Mouse (Mus musculus) myocyte (in vitro differentiated cells): ENCODE measurements at regions not wholly inside any gene's neighbourhood (a gene's known extent, or its start where the extent isn't known, plus 50 kb on each side); places are given as distances from the start of the nearest gene placed in this dataset.

Source experiments
- E2F4 ChIP-seq: IDR thresholded peaks from one replicate; pipeline ENCODE4 v1.6.1; 2011; ENCODE audit warnings: mild to moderate bottlenecking, control low read depth, moderate library complexity; ENCODE audit not compliant: insufficient read depth
- MAX ChIP-seq: IDR thresholded peaks from one replicate; pipeline ENCODE4 v1.6.1; 2011; ENCODE audit warnings: low read depth, mild to moderate bottlenecking, control low read depth
- MYOG ChIP-seq, 3 experiments: IDR thresholded peaks; one replicate each; pipeline ENCODE4 v1.6.1; 2011; ENCODE audit warnings: control low read depth in 2 of 3, low read depth in 2 of 3, mild to moderate bottlenecking in 2 of 3; ENCODE audit not compliant: insufficient read length in 2 of 3, control insufficient read depth in 1 of 3, insufficient read depth in 1 of 3
- POLR2A ChIP-seq: IDR thresholded peaks from one replicate; pipeline ENCODE4 v1.6.1; 2011; ENCODE audit warnings: low read depth, mild to moderate bottlenecking, control low read depth, moderate library complexity; ENCODE audit not compliant: insufficient read length
- POLR2AphosphoS2 ChIP-seq: IDR thresholded peaks from one replicate; pipeline ENCODE4 v1.6.1; 2011; ENCODE audit warnings: low read depth, control low read depth; ENCODE audit not compliant: insufficient read length
- USF1 ChIP-seq: IDR thresholded peaks from one replicate; pipeline ENCODE4 v1.6.1; 2011; ENCODE audit warnings: low read depth, mild to moderate bottlenecking, control low read depth, moderate library complexity

GRCm38 (mm10) chr3:19046610-19047009 lies 581.9 kb downstream of the 1700064H15Rik start:
- TF ChIP-seq POLR2A (no peak), MYOG (IDR thresholded peaks at IDR 0.05; ENCODE audit: control insufficient read depth in 1 of 3, insufficient read depth in 1 of 3, insufficient read length in 2 of 3, low read depth in 2 of 3) (no peak), E2F4 (no peak), MAX (no peak), USF1 (no peak), POLR2AphosphoS2 (no peak)
